Mouse (Mus musculus) brain, embryonic 14.5 days (tissue): ENCODE results near the gene Cish.

Experiments
- CTCF ChIP-seq: fragments of 200-500 bp; IDR thresholded peaks from 2 replicates; pipeline ENCODE4 v1.5.1; 2012; ENCODE audit warnings: inconsistent platforms, mild to moderate bottlenecking, moderate library complexity, borderline replicate concordance; ENCODE audit not compliant: insufficient read depth, insufficient read length; ENCODE audit errors: extremely low read depth
- POLR2A ChIP-seq: fragments of 200-500 bp; IDR thresholded peaks from 2 replicates; pipeline ENCODE4 v1.6.1; 2012; ENCODE audit warnings: mild to moderate bottlenecking, inconsistent platforms, borderline replicate concordance; ENCODE audit not compliant: poor library complexity, insufficient read depth, insufficient read length, severe bottlenecking; ENCODE audit errors: extremely low read depth

- TF ChIP-seq CTCF (no peak), POLR2A (no peak)
Observed at GRCm38 (mm10) chr9:107298059-107298780, 2.4 kb downstream of the Cish start.
